Mouse (Mus musculus): Measurements from ENCODE around the gene Mad1l1. TPM values are rescaled to one million over a fixed set of nuclear protein-coding genes. Genes with fewer than 3 reads are reported as not detected.

Gene Mad1l1
- polyA plus RNA-seq, 1 experiment = 302 TPM

- Histone ChIP-seq H3K4me1 (ENCODE audit: control insufficient read depth, insufficient read depth, low read length) (peaks cover 13% of the 10 kb centered on the region), H3K4me3 (ENCODE audit: insufficient read depth, low read depth, low read length) (no peak overlapping the region), H3K27ac (ENCODE audit: insufficient read depth, low read depth, low read length) (no peak overlapping the region)
- WGBS = 93% methylated on average over 1 of the region's 1 CpGs
- TF ChIP-seq CTCF (IDR thresholded peaks at IDR 0.05; ENCODE audit: insufficient read depth, low read depth, low read length) (no peak), POLR2A (IDR thresholded peaks at IDR 0.05; ENCODE audit: insufficient read depth, low read depth, low read length) (no peak)
Measured at GRCm38 (mm10) chr5:140219252-140219651, 102.1 kb downstream of the Mad1l1 start.

GRCm38 (mm10) chr5:140217900-140218299 lies 103.5 kb downstream of the Mad1l1 start:
- 65% methylated on average over 2 of the region's 2 CpGs for WGBS
- Histone ChIP-seq H3K4me1 (ENCODE audit: control insufficient read depth, insufficient read depth, low read length) (peaks cover 7% of the 10 kb centered on the region; the same call in 1 of the 2 replicates), H3K4me3 (ENCODE audit: insufficient read depth, low read depth, low read length) (no peak overlapping the region), H3K27ac (ENCODE audit: insufficient read depth, low read depth, low read length) (no peak overlapping the region)
- TF ChIP-seq POLR2A (IDR thresholded peaks at IDR 0.05; ENCODE audit: insufficient read depth, low read depth, low read length) (no peak), CTCF (IDR thresholded peaks at IDR 0.05; ENCODE audit: insufficient read depth, low read depth, low read length) (no peak)

GRCm38 (mm10) chr5:140217083-140217482 lies 104.3 kb downstream of the Mad1l1 start:
- no peak overlapping the region for H3K4me3 ChIP-seq (ENCODE audit: insufficient read depth, low read depth, low read length)
- no peak for TF ChIP-seq CTCF (IDR thresholded peaks at IDR 0.05; ENCODE audit: insufficient read depth, low read depth, low read length)
- no peak for TF ChIP-seq POLR2A (IDR thresholded peaks at IDR 0.05; ENCODE audit: insufficient read depth, low read depth, low read length)
- WGBS = 94% methylated on average over 3 of the region's 3 CpGs

GRCm38 (mm10) chr5:140215471-140216087 lies 105.8 kb downstream of the Mad1l1 start:
- 90% methylated on average over 4 of the region's 4 CpGs for WGBS
- no peak for TF ChIP-seq POLR2A (IDR thresholded peaks at IDR 0.05; ENCODE audit: insufficient read depth, low read depth, low read length)
- no peak for TF ChIP-seq CTCF (IDR thresholded peaks at IDR 0.05; ENCODE audit: insufficient read depth, low read depth, low read length)
- Histone ChIP-seq H3K27ac (ENCODE audit: insufficient read depth, low read depth, low read length) (no peak overlapping the region), H3K4me3 (ENCODE audit: insufficient read depth, low read depth, low read length) (no peak overlapping the region), H3K4me1 (ENCODE audit: control insufficient read depth, insufficient read depth, low read length) (peaks cover 7% of the 10 kb centered on the region; the same call in 1 of the 2 replicates)

More at GRCm38 (mm10) chr5:140217083-140217482, 104.3 kb downstream of the Mad1l1 start:
- no peak overlapping the region for H3K27ac ChIP-seq (ENCODE audit: insufficient read depth, low read depth, low read length)
- H3K4me1 ChIP-seq (ENCODE audit: control insufficient read depth, insufficient read depth, low read length) = peaks cover 7% of the 10 kb centered on the region; the same call in 1 of the 2 replicates

- 85% methylated on average over 4 of the region's 4 CpGs for WGBS
- H3K4me1 ChIP-seq (ENCODE audit: control insufficient read depth, insufficient read depth, low read length) = peaks cover 16% of the 10 kb centered on the region
- H3K4me3 ChIP-seq (ENCODE audit: insufficient read depth, low read depth, low read length) = no peak overlapping the region
- no peak for TF ChIP-seq POLR2A (IDR thresholded peaks at IDR 0.05; ENCODE audit: insufficient read depth, low read depth, low read length)
- no peak for TF ChIP-seq CTCF (IDR thresholded peaks at IDR 0.05; ENCODE audit: insufficient read depth, low read depth, low read length)
- H3K27ac ChIP-seq (ENCODE audit: insufficient read depth, low read depth, low read length) = no peak overlapping the region
Measured at GRCm38 (mm10) chr5:140213001-140213400, 108.4 kb downstream of the Mad1l1 start.

GRCm38 (mm10) chr5:140210417-140211184 lies 110.8 kb downstream of the Mad1l1 start:
- Histone ChIP-seq H3K4me3 (ENCODE audit: insufficient read depth, low read depth, low read length) (no peak overlapping the region), H3K4me1 (ENCODE audit: control insufficient read depth, insufficient read depth, low read length) (peaks cover 14% of the 10 kb centered on the region), H3K27ac (ENCODE audit: insufficient read depth, low read depth, low read length) (no peak overlapping the region)
- TF ChIP-seq CTCF (IDR thresholded peaks at IDR 0.05; ENCODE audit: insufficient read depth, low read depth, low read length) = no peak
- TF ChIP-seq POLR2A (IDR thresholded peaks at IDR 0.05; ENCODE audit: insufficient read depth, low read depth, low read length) = no peak
- 92% methylated on average over 6 of the region's 6 CpGs for whole genome bisulfite sequencing

GRCm38 (mm10) chr5:140208743-140209409 lies 112.5 kb downstream of the Mad1l1 start:
- WGBS = 43% methylated on average over 19 of the region's 19 CpGs

GRCm38 (mm10) chr5:140206726-140207703 lies 114.3 kb downstream of the Mad1l1 start:
- peaks cover 15% of the 10 kb centered on the region for H3K4me1 ChIP-seq (ENCODE audit: control insufficient read depth, insufficient read depth, low read length)
- no peak for TF ChIP-seq POLR2A (IDR thresholded peaks at IDR 0.05; ENCODE audit: insufficient read depth, low read depth, low read length)
- no peak for TF ChIP-seq CTCF (IDR thresholded peaks at IDR 0.05; ENCODE audit: insufficient read depth, low read depth, low read length)
- WGBS = 92% methylated on average over 19 of the region's 19 CpGs
- no peak overlapping the region for H3K4me3 ChIP-seq (ENCODE audit: insufficient read depth, low read depth, low read length)
- no peak overlapping the region for H3K27ac ChIP-seq (ENCODE audit: insufficient read depth, low read depth, low read length)

More at GRCm38 (mm10) chr5:140208743-140209409, 112.5 kb downstream of the Mad1l1 start:
- H3K4me1 ChIP-seq (ENCODE audit: control insufficient read depth, insufficient read depth, low read length) = peaks cover 14% of the 10 kb centered on the region
- no peak for TF ChIP-seq POLR2A (IDR thresholded peaks at IDR 0.05; ENCODE audit: insufficient read depth, low read depth, low read length)
- TF ChIP-seq CTCF (IDR thresholded peaks at IDR 0.05; ENCODE audit: insufficient read depth, low read depth, low read length) = no peak
- no peak overlapping the region; the same call in 1 of the 2 replicates for H3K27ac ChIP-seq (ENCODE audit: insufficient read depth, low read depth, low read length)
- no peak overlapping the region for H3K4me3 ChIP-seq (ENCODE audit: insufficient read depth, low read depth, low read length)
